Mouse (Mus musculus): Measurements from ENCODE around the gene Crtac1.

- TF ChIP-seq GATA1 (IDR thresholded peaks at IDR 0.05; ENCODE audit: low read length) (no peak), TAL1 (IDR thresholded peaks at IDR 0.05; ENCODE audit: low read length) (no peak)
Measured at GRCm38 (mm10) chr19:42238341-42238715, 193.3 kb downstream of the Crtac1 start.

All from erythroblast, embryonic 14.5 days (primary cell).